Comparison of ENCODE assay signal across 9 mouse cellular contexts in the genomic region with DNA sequence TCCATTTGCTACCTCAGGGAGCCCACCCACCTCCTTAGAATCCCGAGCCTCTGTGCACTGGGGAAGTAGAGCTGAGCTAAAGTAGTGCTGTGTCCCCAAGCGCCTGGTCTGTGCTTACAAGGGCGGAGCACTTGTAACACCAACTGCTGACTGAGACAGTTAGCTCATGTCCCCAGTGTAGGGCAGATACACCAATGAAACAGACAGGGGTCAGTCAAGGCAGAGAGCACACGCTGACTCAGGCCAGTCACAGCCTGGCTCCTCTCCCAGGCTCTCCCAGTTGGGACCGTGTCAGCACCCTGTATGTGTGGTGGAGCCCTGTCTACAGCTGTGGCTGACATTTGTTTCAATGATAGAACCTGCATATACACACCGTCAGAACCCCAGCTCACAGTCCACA. TPM values are rescaled to one million over a fixed set of nuclear protein-coding genes. Genes with fewer than 3 reads are reported as not detected.
DNase-seq lines count a peak whose midpoint lies in the region; ATAC-seq and TF ChIP-seq lines count a peak whose summit lies in the region.
"Had no signal": no experiment of that assay in that cellular context is flagged by ENCODE, and none has a peak within 500 bp of the region (broad histone marks: within the 10 kb centered on the region; RNA-seq: fewer than 3 reads in every experiment).

No protein-coding gene starts in this region.

- no peak for TF ChIP-seq EP300 in liver, embryonic 14.5 days (IDR thresholded peaks at IDR 0.05; ENCODE audit: low read depth)

- H3K36me3 ChIP-seq in heart, embryonic 15.5 days: no peaks in the 10 kb centered on the region
- H3K36me3 ChIP-seq in liver, embryonic 14.5 days (replicated peaks; ENCODE audit: control insufficient read depth, insufficient read depth, low read depth): no peaks in the 10 kb centered on the region; the same call in 1 of the 2 replicates

- H3K4me3 ChIP-seq in heart, embryonic 15.5 days: no peak overlapping the region
- H3K4me3 ChIP-seq in liver, embryonic 14.5 days (ENCODE audit: insufficient read depth in 1 of 2, low read depth in 2 of 2, low read length in 2 of 2): no peak overlapping the region
- H3K4me3 ChIP-seq: erythroblast, embryonic 14.5 days had no signal

- peaks cover 69% of the 10 kb centered on the region for H3K4me1 ChIP-seq in heart, embryonic 15.5 days (replicated peaks)
- peaks cover 61 to 63% of the 10 kb centered on the region in 2 experiments for H3K4me1 ChIP-seq in liver, embryonic 14.5 days (replicated peaks; ENCODE audit: control insufficient read depth in 2 of 2, insufficient read depth in 2 of 2, low read length in 1 of 2)

- TF ChIP-seq CTCF in liver, embryonic 14.5 days (IDR thresholded peaks at IDR 0.05; ENCODE audit: low read depth): peak; percentile 63

- peak overlapping the region; percentile 62 for H3K27ac ChIP-seq in heart, embryonic 15.5 days
- H3K27ac ChIP-seq in liver, embryonic 14.5 days: peak overlapping the region; percentile 81

- no peak overlapping the region for H3K4me2 ChIP-seq in heart, embryonic 15.5 days
- peak overlapping the region; percentile 45 for H3K4me2 ChIP-seq in liver, embryonic 14.5 days (ENCODE audit: low read depth)

- peak; percentile 78 for DNase-seq in NIH3T3 (ENCODE audit: low read depth)
- no peak for DNase-seq in liver, embryonic 14.5 days (ENCODE audit: low read depth in 3 of 3, low spot score in 3 of 3)
- DNase-seq in left cerebral cortex, adult 8-10 months (ENCODE audit: low spot score in 2 of 2): no peak
- no peak for DNase-seq in left cerebral cortex, adult 11 months (ENCODE audit: low spot score)
- DNase-seq in B cell, adult 2 months: no peak
- no peak for DNase-seq in frontal cortex, postnatal 36 days (ENCODE audit: low spot score in 2 of 2)

- 34% methylated on average over 6 of the region's 6 CpGs for WGBS in heart, embryonic 15.5 days
- 18% methylated on average over 6 of the region's 6 CpGs for WGBS in liver, embryonic 14.5 days (ENCODE audit: insufficient replicate concordance)

- no peak overlapping the region for H3K9ac ChIP-seq in heart, embryonic 15.5 days
- H3K9ac ChIP-seq in liver, embryonic 14.5 days (replicated peaks): peak overlapping the region; percentile 57

- no peaks in the 10 kb centered on the region for H3K9me3 ChIP-seq in heart, embryonic 15.5 days (replicated peaks)
- H3K9me3 ChIP-seq in liver, embryonic 14.5 days (ENCODE audit: control insufficient read depth, low read length): no peaks in the 10 kb centered on the region

- no peaks in the 10 kb centered on the region for H3K27me3 ChIP-seq in heart, embryonic 15.5 days
- H3K27me3 ChIP-seq in liver, embryonic 14.5 days (ENCODE audit: control insufficient read depth, insufficient read depth, low read length): no peaks in the 10 kb centered on the region

- ATAC-seq in common myeloid progenitor, adult 5-6 weeks (replicated peaks; ENCODE audit: low read depth, poor library complexity, severe bottlenecking): peak; percentile 11; the same call in 1 of the 2 replicates
- ATAC-seq in heart, embryonic 15.5 days (replicated peaks; ENCODE audit: insufficient number of reproducible peaks, insufficient read depth, low FRiP score, low read depth): peak; percentile 88
- ATAC-seq in liver, embryonic 14.5 days (ENCODE audit: insufficient read depth): peak; percentile 61

RNA-seq across cellular contexts. Expression of a gene that starts 25.8 kb away (rescaled TPM):
- 36.8 and 41.2 TPM in 2 replicates for total RNA-seq in common myeloid progenitor, adult 5-6 weeks (2017)
- 35.4 and 39.8 TPM in 2 replicates for polyA plus RNA-seq in heart, embryonic 15.5 days (2015; fragmentation: Nextera tagmentation; extraction: Ambion mirVana)
- polyA plus RNA-seq in liver, embryonic 14.5 days (2012; rRNA removed): 13.2 and 17.3 TPM in 2 replicates
- 24.1 and 27.5 TPM in 2 replicates for polyA plus RNA-seq in liver, embryonic 14.5 days (2014; fragmentation: Nextera tagmentation; extraction: Ambion mirVana)
- total RNA-seq in left cerebral cortex, adult 8-10 months (2022): 1 to 10 TPM; 2.6 to 5.2 (median 3.7) TPM

Comparison
In these comparisons a context has a peak if more than half of its experiments do, and no peak if none do; other contexts are left out.
1. ATAC-seq: peak in every context shown above with its lines; median percentile 88 in heart, embryonic 15.5 days; 61 in liver, embryonic 14.5 days; 11 in common myeloid progenitor, adult 5-6 weeks.